Mouse (Mus musculus): ENCODE measurements around the gene Utp15. TPM values are rescaled to one million over a fixed set of nuclear protein-coding genes. Genes with fewer than 3 reads are reported as not detected.
A peak's percentile ranks its signal among the peaks of the same experiment; 100 is the strongest.

Gene Utp15
- polyA plus RNA-seq, 1 experiment from 2014 or later = 31.3 TPM

GRCm38 (mm10) chr13:98205111-98205510 is 57.7 kb downstream of the Utp15 start:
- 29% methylated on average over 8 of the region's 8 CpGs for WGBS
- H3K4me3 ChIP-seq = 0 out of 2 replicates have a peak overlapping the region, but pooled peaks have one; percentile 63
- peaks cover 13% of the 10 kb centered on the region for H3K4me1 ChIP-seq
- ATAC-seq = no peak
- H3K27me3 ChIP-seq = peaks cover 20% of the 10 kb centered on the region
- H3K27ac ChIP-seq = no peak overlapping the region
- H3K9me3 ChIP-seq (replicated peaks) = no peaks in the 10 kb centered on the region
- peak overlapping the region; percentile 99 for H3K4me2 ChIP-seq
- H3K9ac ChIP-seq = no peak overlapping the region
- H3K36me3 ChIP-seq (ENCODE audit: poor library complexity, severe bottlenecking) = no peaks in the 10 kb centered on the region

GRCm38 (mm10) chr13:98204371-98204770 is 58.5 kb downstream of the Utp15 start:
- H3K36me3 ChIP-seq (ENCODE audit: poor library complexity, severe bottlenecking) = no peaks in the 10 kb centered on the region
- H3K4me2 ChIP-seq = no peak overlapping the region
- no peaks in the 10 kb centered on the region for H3K9me3 ChIP-seq (replicated peaks)
- peaks cover 13% of the 10 kb centered on the region for H3K4me1 ChIP-seq
- no peak overlapping the region for H3K4me3 ChIP-seq
- H3K27ac ChIP-seq = no peak overlapping the region
- no peak overlapping the region for H3K9ac ChIP-seq
- H3K27me3 ChIP-seq = peaks cover 20% of the 10 kb centered on the region
- no peak for ATAC-seq
- 96% methylated on average over 8 of the region's 8 CpGs for WGBS

- no peak overlapping the region for H3K27ac ChIP-seq
- H3K4me2 ChIP-seq = no peak overlapping the region
- H3K4me3 ChIP-seq = no peak overlapping the region
- H3K36me3 ChIP-seq (ENCODE audit: poor library complexity, severe bottlenecking) = no peaks in the 10 kb centered on the region
- no peak for ATAC-seq
- no peaks in the 10 kb centered on the region for H3K9me3 ChIP-seq (replicated peaks)
- WGBS = 54% methylated on average over 9 of the region's 9 CpGs
- no peak overlapping the region; the same call in 1 of the 2 replicates for H3K9ac ChIP-seq
- H3K4me1 ChIP-seq = peaks cover 11% of the 10 kb centered on the region
- peaks cover 15% of the 10 kb centered on the region for H3K27me3 ChIP-seq
Observed at GRCm38 (mm10) chr13:98201436-98201835, 61.4 kb downstream of the Utp15 start.

Other genes starting within 250 kb of the Utp15 start
- 7.0 TPM in 2 replicates for gene Arhgef28, start 56.6 kb downstream of the Utp15 start, polyA plus RNA-seq (2015; fragmentation: Nextera tagmentation; extraction: Ambion mirVana)
- gene Ankra2, start within 50 bp of the Utp15 start, polyA plus RNA-seq (2015; fragmentation: Nextera tagmentation; extraction: Ambion mirVana) = 43.3 and 45.8 TPM in 2 replicates
- not detected in 2 replicates for gene Gm21976, start 16.8 kb upstream of the Utp15 start, polyA plus RNA-seq (2015; fragmentation: Nextera tagmentation; extraction: Ambion mirVana)
- 669 and 719 TPM in 2 replicates for gene Btf3, start 54.0 kb upstream of the Utp15 start, polyA plus RNA-seq (2015; fragmentation: Nextera tagmentation; extraction: Ambion mirVana)
- 0.68 and 0.80 TPM in 2 replicates for gene Foxd1, start 91.2 kb upstream of the Utp15 start, polyA plus RNA-seq (2015; fragmentation: Nextera tagmentation; extraction: Ambion mirVana)
- gene Gm10320, start 229.0 kb upstream of the Utp15 start, polyA plus RNA-seq (2015; fragmentation: Nextera tagmentation; extraction: Ambion mirVana) = 0.81 and 2.6 TPM in 2 replicates

Measured in forebrain, embryonic 13.5 days (tissue).